Mouse (Mus musculus) spleen, adult 2 months (tissue): ENCODE results near the gene Naglu. TPM values are rescaled to one million over a fixed set of nuclear protein-coding genes. Genes with fewer than 3 reads are reported as not detected.
A peak's percentile ranks its signal among the peaks of the same experiment; 100 is the strongest.

Experiments
- DNase-seq, 2 experiments: peaks; one replicate each; pipeline versions ENCODE4 v3.0.0 to v3.0.0-alpha.2; 2012 to 2021; ENCODE audit warnings: low spot score in 2 of 2, low read depth in 1 of 2
- H3K27ac ChIP-seq: fragments of 200-500 bp; 2 replicates; pipeline ENCODE4 v1.5.1; 2012; ENCODE audit warnings: low read length, inconsistent platforms; ENCODE audit not compliant: insufficient read depth
- H3K27me3 ChIP-seq: fragments of 200-500 bp; 2 replicates; pipeline ENCODE4 v1.6.1; 2012; ENCODE audit warnings: mild to moderate bottlenecking, moderate library complexity, low read length, inconsistent platforms; ENCODE audit not compliant: control insufficient read depth, insufficient read depth
- H3K36me3 ChIP-seq: fragments of 200-500 bp; 2 replicates; pipeline ENCODE4 v1.6.1; 2012; ENCODE audit warnings: mild to moderate bottlenecking, low read length, inconsistent platforms; ENCODE audit not compliant: control insufficient read depth, insufficient read depth
- H3K4me1 ChIP-seq: fragments of 200-500 bp; 2 replicates; pipeline ENCODE4 v1.6.1; 2011; ENCODE audit warnings: inconsistent platforms; ENCODE audit not compliant: control insufficient read depth, insufficient read depth, insufficient read length
- H3K4me3 ChIP-seq: fragments of 200-500 bp; 2 replicates; pipeline ENCODE4 v1.5.1; 2011; ENCODE audit warnings: mild to moderate bottlenecking, inconsistent platforms; ENCODE audit not compliant: insufficient read depth, insufficient read length; ENCODE audit errors: extremely low read depth
- CTCF ChIP-seq: fragments of 200-500 bp; IDR thresholded peaks from 2 replicates; pipeline ENCODE4 v1.5.1; 2011; ENCODE audit warnings: mild to moderate bottlenecking, inconsistent platforms; ENCODE audit not compliant: insufficient read depth, insufficient read length, insufficient replicate concordance; ENCODE audit errors: extremely low read depth
- POLR2A ChIP-seq: fragments of 200-500 bp; IDR thresholded peaks from 2 replicates; pipeline ENCODE4 v1.6.1; 2011; ENCODE audit warnings: low read depth, low read length, inconsistent platforms
- WGBS: fragments of 180-500 bp; shearing (Covaris S2); methylation state at CpG from one replicate; pipeline ENCODE4 v1.1.7; 2018; 5-methylcytosine and 5-hydroxymethylcytosine counted together
- polyA plus RNA-seq: library from polyadenylated mRNA; depleted of rRNA; stranded (reverse); fragments of >200 nt; gene quantifications from 2 replicates; pipeline ENCODE4 v1.2.3, GENCODE M21; 2012

Gene Naglu
- polyA plus RNA-seq, 1 experiment = 28.6 TPM

GRCm38 (mm10) chr11:101070987-101071386 is 1.2 kb downstream of the Naglu start:
- Histone ChIP-seq H3K27me3 (no peaks in the 10 kb centered on the region), H3K4me3 (no peak overlapping the region), H3K36me3 (no peaks in the 10 kb centered on the region; the same call in 1 of the 2 replicates), H3K4me1 (peaks cover 6% of the 10 kb centered on the region), H3K27ac (no peak overlapping the region)
- 85% methylated on average over 6 of the region's 6 CpGs for WGBS
- no peak for TF ChIP-seq CTCF
- TF ChIP-seq POLR2A = no peak
- no peak for DNase-seq

- Histone ChIP-seq H3K36me3 (peaks cover 6% of the 10 kb centered on the region), H3K4me3 (no peak overlapping the region), H3K27me3 (no peaks in the 10 kb centered on the region), H3K27ac (no peak overlapping the region), H3K4me1 (peaks cover 6% of the 10 kb centered on the region)
- DNase-seq = no peak
- WGBS = 93% methylated on average over 14 of the region's 14 CpGs
- TF ChIP-seq CTCF = no peak
- TF ChIP-seq POLR2A = no peak
These were observed 2.1 kb downstream of the Naglu start for GRCm38 (mm10) chr11:101071810-101072428.

- 87% methylated on average over 9 of the region's 9 CpGs for whole genome bisulfite sequencing
- DNase-seq = no peak
- no peak for TF ChIP-seq POLR2A
- TF ChIP-seq CTCF = no peak
- Histone ChIP-seq H3K36me3 (peaks cover 10% of the 10 kb centered on the region), H3K4me1 (peaks cover under 1% of the 10 kb centered on the region; the same call in 1 of the 2 replicates), H3K27me3 (peaks cover 6% of the 10 kb centered on the region), H3K4me3 (no peak within 1 kb of the TSS), H3K27ac (no peak within 1 kb of the TSS)
These were observed 8.3 kb downstream of the Naglu start, which contains the start of gene Hsd17b1 for GRCm38 (mm10) chr11:101078121-101078520. Gene Hsd17b1 (plus strand): TSS chr11:101078411.

- Histone ChIP-seq H3K36me3 (peaks cover 10% of the 10 kb centered on the region), H3K27me3 (peaks cover 6% of the 10 kb centered on the region), H3K27ac (no peak overlapping the region), H3K4me3 (no peak overlapping the region), H3K4me1 (peaks cover 4% of the 10 kb centered on the region; the same call in 1 of the 2 replicates)
- TF ChIP-seq POLR2A = no peak
- TF ChIP-seq CTCF = no peak
- no peak for DNase-seq
- 8% methylated on average over 27 of the region's 27 CpGs for WGBS
These were observed 9.9 kb downstream of the Naglu start for GRCm38 (mm10) chr11:101079746-101080145.

- peaks cover 12% of the 10 kb centered on the region for H3K36me3 ChIP-seq
- H3K27me3 ChIP-seq = peaks cover 6% of the 10 kb centered on the region
- H3K27ac ChIP-seq = no peak overlapping the region
- no peak for DNase-seq
- 90% methylated on average over 5 of the region's 5 CpGs for WGBS
- TF ChIP-seq POLR2A (no peak), CTCF (no peak)
- H3K4me1 ChIP-seq = peaks cover 4% of the 10 kb centered on the region; the same call in 1 of the 2 replicates
- no peak overlapping the region for H3K4me3 ChIP-seq
These were observed 10.6 kb downstream of the Naglu start for GRCm38 (mm10) chr11:101080421-101080820.

GRCm38 (mm10) chr11:101081659-101082058 is 11.8 kb downstream of the Naglu start:
- Histone ChIP-seq H3K27me3 (peaks cover 6% of the 10 kb centered on the region), H3K4me1 (peaks cover 11% of the 10 kb centered on the region; the same call in 1 of the 2 replicates), H3K27ac (peak overlapping the region; percentile 89), H3K36me3 (peaks cover 8% of the 10 kb centered on the region), H3K4me3 (peak overlapping the region; percentile 72; the same call in 1 of the 2 replicates)
- TF ChIP-seq POLR2A (no peak), CTCF (no peak)
- no peak for DNase-seq
- WGBS = 18% methylated on average over 10 of the region's 10 CpGs
